9 mouse cellular contexts compared by ENCODE assay signal in the genomic region with DNA sequence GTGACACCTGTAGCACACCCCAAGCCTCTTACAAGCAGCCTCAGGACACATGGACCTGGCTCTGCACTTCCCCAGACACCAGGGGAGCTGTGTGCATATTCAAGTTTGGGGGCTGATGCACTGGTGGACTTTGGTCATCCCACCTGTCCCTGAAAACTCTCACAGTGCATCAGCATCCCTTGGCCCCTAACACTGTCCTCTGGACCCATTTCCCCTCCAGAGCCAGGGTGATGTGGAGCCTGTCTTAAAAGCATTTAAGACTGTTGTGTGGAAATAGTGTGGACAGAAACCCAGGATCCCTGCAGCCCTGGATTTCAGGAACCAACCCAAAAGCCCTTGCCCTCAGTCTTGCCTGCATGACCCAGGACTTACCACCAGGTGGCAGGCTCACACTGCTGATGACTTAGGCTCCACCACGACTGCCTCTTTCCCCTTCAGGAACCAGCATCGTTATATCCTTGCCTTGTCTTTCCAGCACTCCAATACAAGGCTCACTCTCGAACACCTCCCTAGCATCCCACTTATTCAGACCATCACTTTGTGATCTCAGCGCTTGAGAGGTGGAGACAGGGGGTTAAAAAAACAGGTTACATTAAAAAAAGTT.
DNase-seq lines count a peak whose midpoint lies in the region; ATAC-seq and TF ChIP-seq lines count a peak whose summit lies in the region.
"Had no signal": no experiment of that assay in that cellular context is flagged by ENCODE, and none has a peak within 500 bp of the region (broad histone marks: within the 10 kb centered on the region; RNA-seq: fewer than 3 reads in every experiment).

No protein-coding gene starts in this region.

- no peaks in the 10 kb centered on the region for H3K9me3 ChIP-seq in embryonic facial prominence, embryonic 14.5 days (ENCODE audit: control insufficient read depth, low read length)
- H3K9me3 ChIP-seq in heart, embryonic 10.5 days = no peaks in the 10 kb centered on the region
- H3K9me3 ChIP-seq: heart, embryonic 15.5 days had no signal

- peak; percentile 69; the same call in 1 of the 2 replicates for ATAC-seq in embryonic facial prominence, embryonic 14.5 days (ENCODE audit: low read depth)
- ATAC-seq in neutrophil, adult 5-6 weeks (ENCODE audit: extremely low read depth, insufficient number of reproducible peaks, low FRiP score, poor library complexity, severe bottlenecking) = peak; percentile 61

- DNase-seq in CD8-positive naive resting alpha-beta T cell, adult 2 months (ENCODE audit: low read depth in 2 of 2, low spot score in 2 of 2) = peak; percentile 37 to 57
- peak; percentile 74 for DNase-seq in embryonic facial prominence, embryonic 14.5 days (ENCODE audit: low spot score)
- peak; percentile 80 for DNase-seq in heart, embryonic 10.5 days (ENCODE audit: low spot score)
- peak; percentile 53 to 84 for DNase-seq in kidney, postnatal 36 days
- peak; percentile 60 for DNase-seq in lung, adult 2 months
- peak; percentile 19 to 25 for DNase-seq in thymus, adult 18-20 months

- WGBS in bone marrow, adult 2 months = under 1% methylated on average over 4 of the region's 4 CpGs
- WGBS in embryonic facial prominence, embryonic 14.5 days = 0% methylated on average over 4 of the region's 4 CpGs
- 2% methylated on average over 4 of the region's 4 CpGs for WGBS in heart, embryonic 10.5 days
- WGBS in lung, adult 2 months = under 1% methylated on average over 4 of the region's 4 CpGs

- no peaks in the 10 kb centered on the region for H3K36me3 ChIP-seq in embryonic facial prominence, embryonic 14.5 days (ENCODE audit: control insufficient read depth, insufficient read depth, low read length)
- H3K36me3 ChIP-seq in heart, embryonic 10.5 days = no peaks in the 10 kb centered on the region
- H3K36me3 ChIP-seq: heart, embryonic 15.5 days had no signal

- H3K27me3 ChIP-seq in embryonic facial prominence, embryonic 14.5 days (replicated peaks; ENCODE audit: control insufficient read depth, insufficient read depth, low read length) = no peaks in the 10 kb centered on the region
- peaks cover 54% of the 10 kb centered on the region for H3K27me3 ChIP-seq in heart, embryonic 10.5 days (ENCODE audit: insufficient read depth, poor library complexity, severe bottlenecking)

- H3K4me2 ChIP-seq in embryonic facial prominence, embryonic 14.5 days (ENCODE audit: low read depth, low read length) = no peak overlapping the region
- H3K4me2 ChIP-seq: heart, embryonic 15.5 days had no signal

- no peak overlapping the region for H3K27ac ChIP-seq in bone marrow, adult 2 months (ENCODE audit: control insufficient read depth, insufficient read depth, low read depth, low read length, poor library complexity)
- no peak overlapping the region for H3K27ac ChIP-seq in embryonic facial prominence, embryonic 14.5 days (replicated peaks; ENCODE audit: low read depth, low read length)
- H3K27ac ChIP-seq in heart, embryonic 10.5 days = no peak overlapping the region
- H3K27ac ChIP-seq: heart, embryonic 15.5 days had no signal

- no peak overlapping the region for H3K4me3 ChIP-seq in bone marrow, adult 2 months (replicated peaks; ENCODE audit: control insufficient read depth, low read depth, low read length)
- H3K4me3 ChIP-seq in embryonic facial prominence, embryonic 14.5 days (ENCODE audit: low read depth, low read length) = no peak overlapping the region
- no peak overlapping the region for H3K4me3 ChIP-seq in heart, embryonic 10.5 days
- H3K4me3 ChIP-seq in lung, adult 2 months (replicated peaks; ENCODE audit: extremely low read depth, low read depth, low read length) = no peak overlapping the region
- H3K4me3 ChIP-seq: heart, embryonic 15.5 days had no signal

- peak; percentile 97 for TF ChIP-seq CTCF in bone marrow, adult 2 months (IDR thresholded peaks at IDR 0.05; ENCODE audit: control insufficient read depth, insufficient read depth, low read length)
- peak; percentile 99 for TF ChIP-seq CTCF in lung, adult 2 months (IDR thresholded peaks at IDR 0.05; ENCODE audit: insufficient read depth, low read length)

- TF ChIP-seq POLR2A in bone marrow, adult 2 months (IDR thresholded peaks at IDR 0.05; ENCODE audit: borderline replicate concordance, control insufficient read depth, low read depth, low read length) = no peak
- no peak for TF ChIP-seq POLR2A in lung, adult 2 months (IDR thresholded peaks at IDR 0.05; ENCODE audit: borderline replicate concordance, extremely low read depth, low read depth, low read length)

- no peak overlapping the region for H3K9ac ChIP-seq in embryonic facial prominence, embryonic 14.5 days (ENCODE audit: low read depth, low read length)
- H3K9ac ChIP-seq: heart, embryonic 15.5 days had no signal

- no peaks in the 10 kb centered on the region for H3K4me1 ChIP-seq in bone marrow, adult 2 months (ENCODE audit: control insufficient read depth, insufficient read depth, low read length)
- H3K4me1 ChIP-seq in embryonic facial prominence, embryonic 14.5 days (ENCODE audit: control insufficient read depth, insufficient read depth, low read length) = no peaks in the 10 kb centered on the region
- H3K4me1 ChIP-seq in heart, embryonic 10.5 days = no peaks in the 10 kb centered on the region
- no peaks in the 10 kb centered on the region for H3K4me1 ChIP-seq in lung, adult 2 months (ENCODE audit: control insufficient read depth, insufficient read depth, low read length)
- H3K4me1 ChIP-seq: heart, embryonic 15.5 days had no signal

Comparison
In these comparisons a context has a peak if more than half of its experiments do, and no peak if none do; other contexts are left out.
1. DNase-seq: peak in every context shown above with its lines; median percentile 80 in heart, embryonic 10.5 days; 74 in embryonic facial prominence, embryonic 14.5 days; 68 in kidney, postnatal 36 days; 60 in lung, adult 2 months; 47 in CD8-positive naive resting alpha-beta T cell, adult 2 months; 22 in thymus, adult 18-20 months.